Mouse (Mus musculus) brain, adult 2 months (tissue): Measurements from ENCODE around the gene Enpp4.

Experiments used
- DNase-seq: peaks from one replicate; pipeline ENCODE4 v3.0.0; 2011; ENCODE audit warnings: low read depth, low spot score

Gene Enpp4

DNA sequence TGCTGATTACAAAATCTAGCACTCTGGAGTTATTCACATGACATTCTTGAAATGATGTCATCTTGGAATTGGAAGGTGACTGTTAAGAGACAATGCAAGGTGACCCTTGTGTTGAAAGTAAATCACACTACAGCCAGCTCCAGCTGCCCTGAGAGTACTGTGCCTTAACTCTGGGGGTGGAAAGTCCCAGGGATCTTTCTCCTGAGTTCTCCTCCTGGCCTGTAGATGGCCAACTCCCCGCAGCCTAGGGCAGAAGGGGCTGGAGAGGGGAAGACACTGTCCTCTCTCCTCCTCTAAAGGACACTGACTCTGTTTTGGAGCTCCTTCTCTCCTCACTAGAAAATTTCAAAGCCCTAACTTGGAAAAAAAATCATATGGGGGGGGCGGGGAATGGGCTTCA lies 14.1 kb downstream of the Enpp4 start:
- DNase-seq = no peak

GRCm38 (mm10) chr17:44090916-44091315 lies 14.7 kb downstream of the Enpp4 start:
- DNase-seq = no peak

- no peak for DNase-seq
These were observed 17.4 kb downstream of the Enpp4 start for GRCm38 (mm10) chr17:44088226-44088625.

DNA sequence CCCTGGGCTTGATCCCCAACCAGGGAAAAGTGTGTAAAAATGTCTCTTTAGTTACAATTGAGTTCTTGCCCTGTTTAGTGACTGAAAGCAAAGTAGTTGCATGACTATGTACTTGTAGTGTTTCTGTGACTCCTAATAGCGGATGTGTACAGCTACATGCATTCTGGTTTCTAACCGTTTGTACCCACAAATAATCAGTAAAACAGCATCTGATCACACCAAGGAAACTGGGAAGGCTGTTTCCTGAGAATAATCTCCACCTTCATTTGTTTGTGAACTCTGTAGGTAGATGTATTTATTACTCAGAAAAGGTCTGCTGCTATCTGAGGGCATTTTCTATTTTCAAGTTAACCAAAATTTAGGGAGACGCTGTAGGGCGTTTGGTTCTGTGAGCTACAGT lies 22.5 kb downstream of the Enpp4 start:
- no peak for DNase-seq

DNA sequence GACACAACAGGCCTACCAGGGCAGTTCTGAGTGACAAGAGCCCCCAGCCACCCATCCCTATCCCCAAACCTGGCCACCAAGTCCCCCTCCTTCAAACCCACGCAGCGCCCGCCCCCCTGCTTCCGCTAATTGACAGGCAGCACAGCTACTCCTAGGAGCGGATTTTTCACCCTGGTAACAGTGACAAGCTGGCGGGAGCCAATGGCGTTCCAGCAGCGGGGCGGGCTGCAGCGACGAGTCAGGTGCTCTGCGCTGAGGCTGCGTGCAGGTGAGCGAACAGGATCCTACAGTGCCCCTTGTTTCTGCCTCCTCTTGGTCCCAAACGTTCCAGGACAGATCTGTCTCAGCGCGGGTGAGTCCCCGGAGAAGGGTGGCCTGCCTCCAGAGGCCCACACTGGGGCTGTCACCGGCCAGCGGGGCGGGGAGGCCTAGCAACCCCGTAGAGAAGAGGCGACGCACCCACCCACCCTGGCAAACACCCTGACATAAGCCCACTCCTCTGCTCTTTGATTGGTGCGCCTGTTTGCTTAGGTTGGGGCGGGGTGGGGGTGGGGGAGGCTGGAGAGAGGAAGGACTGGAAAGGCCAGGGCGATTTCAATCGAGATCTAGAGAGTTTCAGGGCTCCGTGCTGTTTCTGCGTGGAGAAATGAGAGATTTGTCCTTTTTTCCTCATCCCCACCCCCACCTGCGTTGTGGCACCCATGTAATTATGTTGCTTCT lies 26.8 kb downstream of the Enpp4 start, which contains the start of gene Enpp5:
TSS of gene Enpp5 (plus strand) at position 183 of the 720 bp plus-strand sequence.
- DNase-seq = peak; percentile 98

DNA sequence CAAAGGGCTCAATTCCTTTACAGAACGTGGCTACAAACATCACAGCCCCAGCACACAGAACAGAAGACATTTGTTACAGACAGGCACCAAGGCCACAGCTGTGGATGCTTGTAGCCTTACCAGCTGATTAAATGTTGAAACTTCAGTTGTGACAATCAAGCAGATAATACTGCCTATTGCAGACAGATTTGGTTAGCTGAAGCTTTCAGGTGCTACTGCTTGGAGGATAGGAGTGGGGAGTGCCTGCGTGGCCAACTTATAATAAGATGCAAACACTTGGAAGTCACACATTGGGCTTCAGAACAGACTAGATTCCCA lies 27.8 kb downstream of the Enpp4 start:
- no peak for DNase-seq

- DNase-seq = no peak
These were observed 28.3 kb downstream of the Enpp4 start for GRCm38 (mm10) chr17:44077146-44077842.

GRCm38 (mm10) chr17:44076051-44076680 lies 29.4 kb downstream of the Enpp4 start:
- peak; percentile 69 for DNase-seq

DNA sequence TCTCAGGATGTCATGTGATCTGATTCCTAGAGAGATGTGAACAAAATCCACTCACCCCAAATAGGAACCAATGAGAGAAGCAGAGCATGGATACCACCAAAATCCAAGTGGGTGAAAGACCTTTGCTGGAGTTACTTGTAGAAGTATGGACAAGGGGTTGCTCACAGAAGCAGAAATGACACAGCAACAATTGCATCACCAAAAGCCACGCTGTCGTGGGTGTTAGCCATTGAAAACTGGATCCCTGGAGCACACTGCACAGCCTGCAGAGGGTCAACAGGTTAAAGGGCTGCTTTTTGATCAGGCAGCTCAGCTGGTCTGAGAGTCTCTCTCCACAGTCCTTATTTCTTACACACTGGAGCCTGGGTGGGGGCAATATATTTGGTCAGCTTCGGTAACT lies 30.0 kb downstream of the Enpp4 start:
- DNase-seq = no peak

DNA sequence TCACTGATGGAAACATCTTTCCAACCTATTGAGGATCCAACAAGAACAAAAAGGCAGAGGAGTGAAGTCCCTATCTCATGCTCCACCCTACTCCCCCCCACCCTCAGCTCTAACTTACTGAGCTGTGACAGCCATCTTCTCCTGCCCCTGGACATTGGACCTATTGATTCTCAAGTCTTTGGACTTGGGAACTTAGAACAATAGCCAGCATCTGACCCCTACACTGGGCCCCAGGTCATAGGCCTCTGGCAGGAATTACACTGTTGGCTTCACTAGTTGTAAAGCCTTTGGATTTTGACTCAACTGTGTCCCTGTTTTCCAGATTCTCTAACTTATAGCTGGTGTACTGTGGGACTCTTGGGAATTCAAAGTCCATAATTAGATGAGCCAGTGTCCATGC lies 33.9 kb downstream of the Enpp4 start:
- DNase-seq = no peak

- DNase-seq = no peak
These were observed 36.7 kb downstream of the Enpp4 start for GRCm38 (mm10) chr17:44068876-44069275.

DNA sequence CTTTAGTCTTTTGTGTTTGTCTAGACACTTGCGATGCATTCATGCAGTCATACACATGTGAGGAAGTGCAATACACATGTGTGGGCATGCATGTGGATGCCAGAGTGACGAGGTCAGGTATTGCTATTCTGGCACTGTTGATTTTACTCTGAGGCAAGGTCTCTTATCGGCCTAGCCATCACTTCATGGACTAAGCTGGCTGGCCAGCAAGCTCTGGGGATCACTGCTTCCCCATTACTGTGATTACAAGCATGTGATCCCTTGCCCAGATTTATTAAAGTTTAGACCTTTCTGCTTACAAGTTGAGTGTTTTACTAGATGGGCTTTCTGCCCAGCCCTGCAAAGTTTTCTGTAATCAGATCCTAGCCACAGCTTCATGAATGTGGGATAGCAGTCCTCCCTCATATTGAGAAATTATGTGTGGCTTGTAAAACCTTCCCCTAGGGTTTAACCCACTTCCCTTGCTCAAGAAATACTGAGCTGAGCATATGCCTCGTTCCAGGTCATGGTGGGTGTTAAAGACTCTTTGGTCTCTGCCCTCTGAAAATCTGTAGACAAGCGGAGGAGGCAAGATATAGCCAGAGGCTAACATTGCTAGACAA lies 44.2 kb downstream of the Enpp4 start:
- no peak for DNase-seq

DNA sequence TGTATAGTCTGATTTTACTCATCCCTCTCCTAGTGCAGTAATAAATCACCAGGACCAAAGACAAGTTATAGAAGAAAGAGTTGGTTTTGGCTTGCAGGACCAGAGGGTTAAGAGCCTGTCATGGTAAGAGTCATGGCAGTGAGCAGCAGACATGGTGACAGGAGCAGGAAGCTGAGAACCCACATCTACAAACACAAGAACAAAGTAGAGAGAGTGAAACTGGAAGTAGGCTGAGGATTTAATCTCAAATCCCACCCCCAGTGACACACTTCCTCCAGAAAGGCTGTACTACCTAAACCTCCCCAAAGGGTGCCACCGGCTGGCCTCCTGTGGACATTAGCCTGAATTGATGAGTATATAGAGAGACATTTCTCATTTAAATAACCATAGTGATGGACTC lies 44.8 kb downstream of the Enpp4 start:
- no peak for DNase-seq

GRCm38 (mm10) chr17:44058145-44058544 lies 47.5 kb downstream of the Enpp4 start:
- no peak for DNase-seq

DNA sequence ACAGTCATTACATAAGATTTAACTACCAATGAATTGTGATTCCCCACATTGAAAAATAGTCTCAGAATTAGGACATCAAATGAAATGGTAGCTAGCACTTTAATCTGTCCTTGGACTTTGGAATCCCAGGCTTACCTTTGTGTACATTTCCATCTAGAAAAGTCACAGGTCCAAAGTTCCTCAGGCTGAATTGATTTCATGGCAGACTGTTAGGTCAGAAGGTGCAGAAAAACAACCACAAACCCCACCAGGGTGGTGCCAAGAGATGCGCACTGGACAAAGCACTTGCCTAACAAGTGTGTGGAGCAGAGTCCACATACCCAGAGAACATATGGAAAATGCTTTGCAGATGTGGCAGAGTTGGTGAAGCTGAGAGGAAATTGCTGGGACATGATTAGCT lies 48.5 kb downstream of the Enpp4 start:
- DNase-seq = no peak

DNA sequence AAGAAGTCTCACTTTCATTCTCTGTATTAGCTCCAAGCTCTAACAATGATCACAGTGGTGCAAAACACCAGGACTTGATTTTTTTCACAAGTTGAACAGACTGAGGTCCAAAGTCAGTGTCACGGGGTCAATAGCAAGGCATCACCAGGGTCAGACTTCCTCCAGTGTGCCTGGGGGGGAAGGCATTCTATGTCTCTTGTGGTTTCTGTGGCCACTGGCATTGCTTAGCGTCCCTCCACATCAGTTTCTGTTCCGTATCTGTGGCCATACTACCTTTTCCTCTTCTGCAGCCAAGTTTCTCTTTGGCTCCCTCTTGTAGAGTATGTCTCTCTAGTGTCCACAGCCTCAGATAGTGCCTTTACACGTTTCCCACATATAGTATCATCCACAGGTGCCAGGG lies 52.2 kb downstream of the Enpp4 start:
- DNase-seq = no peak
